Mouse (Mus musculus) midbrain, embryonic 14.5 days (tissue): Measurements from ENCODE around the gene Hipk3. TPM values are rescaled to one million over a fixed set of nuclear protein-coding genes. Genes with fewer than 3 reads are reported as not detected.

Source experiments
- ATAC-seq: fragments of 200-750 bp; cut with Nextera tagmentation; 2 replicates; pipeline ENCODE4 v1.8.0; 2017; ENCODE audit warnings: moderate number of reproducible peaks, moderate library complexity; ENCODE audit not compliant: low FRiP score, low TSS enrichment
- DNase-seq: peaks from one replicate; pipeline ENCODE4 v3.0.0-alpha.2; 2015
- H3K27ac ChIP-seq: fragments of 300-500 bp; sonication (generic); replicated peaks from 2 replicates; pipeline ENCODE4 v1.5.1; 2014; ENCODE audit warnings: mild to moderate bottlenecking, low read depth, low read length, moderate library complexity
- H3K27me3 ChIP-seq: fragments of 300-500 bp; sonication (generic); 2 replicates; pipeline ENCODE4 v1.6.1; 2014; ENCODE audit warnings: low read length, control low read depth, mixed read lengths; ENCODE audit not compliant: control insufficient read depth, insufficient read depth
- H3K36me3 ChIP-seq: fragments of 300-500 bp; sonication (generic); 2 replicates; pipeline ENCODE4 v1.6.1; 2014; ENCODE audit warnings: low read length, control low read depth; ENCODE audit not compliant: control insufficient read depth, insufficient read depth
- H3K4me1 ChIP-seq: fragments of 300-500 bp; sonication (generic); 2 replicates; pipeline ENCODE4 v1.6.1; 2014; ENCODE audit warnings: mild to moderate bottlenecking, antibody characterized with exemption, low read length, control low read depth; ENCODE audit not compliant: control insufficient read depth, insufficient read depth
- H3K4me2 ChIP-seq: fragments of 300-500 bp; sonication (generic); 2 replicates; pipeline ENCODE4 v1.6.1; 2014; ENCODE audit warnings: mild to moderate bottlenecking, low read length, moderate library complexity
- H3K4me3 ChIP-seq: fragments of 300-500 bp; sonication (generic); replicated peaks from 2 replicates; pipeline ENCODE4 v1.5.1; 2014; ENCODE audit warnings: low read depth, low read length
- H3K9ac ChIP-seq: fragments of 300-500 bp; sonication (generic); replicated peaks from 2 replicates; pipeline ENCODE4 v1.6.1; 2014; ENCODE audit warnings: mild to moderate bottlenecking, low read length, moderate library complexity
- H3K9me3 ChIP-seq: fragments of 300-500 bp; sonication (generic); 2 replicates; pipeline ENCODE4 v1.6.1; 2016; ENCODE audit warnings: low read length, control low read depth, mixed read lengths; ENCODE audit not compliant: control insufficient read depth
- WGBS: fragments of 180-500 bp; shearing (Covaris S2); extraction: QIAGEN DNeasy Blood & Tissue Kit; methylation state at CpG from one replicate; pipeline ENCODE4 v1.1.7; 2014; 5-methylcytosine and 5-hydroxymethylcytosine counted together
- polyA plus RNA-seq: library from polyadenylated mRNA; unstranded; fragments of >200 nt; fragmentation: Nextera tagmentation; extraction: Ambion mirVana; gene quantifications from 2 replicates; pipeline ENCODE4 v1.2.1, GENCODE M21; 2014

Gene Hipk3
- polyA plus RNA-seq, 1 experiment from 2014 or later, result 12.1 TPM

- Histone ChIP-seq H3K4me1 (peaks cover 14% of the 10 kb centered on the region), H3K36me3 (no peaks in the 10 kb centered on the region), H3K9me3 (no peaks in the 10 kb centered on the region), H3K9ac (no peak overlapping the region), H3K4me3 (no peak overlapping the region), H3K27ac (no peak overlapping the region), H3K4me2 (no peak overlapping the region), H3K27me3 (no peaks in the 10 kb centered on the region; the same call in 1 of the 2 replicates)
- WGBS, result 82% methylated on average over 3 of the region's 3 CpGs
- no peak for ATAC-seq
- DNase-seq, result no peak
These were observed 81.2 kb downstream of the Hipk3 start for GRCm38 (mm10) chr2:104413011-104413410.

- H3K4me1 ChIP-seq, result peaks cover 14% of the 10 kb centered on the region
- H3K36me3 ChIP-seq, result no peaks in the 10 kb centered on the region
- H3K27ac ChIP-seq, result no peak overlapping the region
- 38% methylated on average over 4 of the region's 4 CpGs for WGBS
- no peak overlapping the region for H3K9ac ChIP-seq
- H3K9me3 ChIP-seq, result no peaks in the 10 kb centered on the region
- DNase-seq (no peak), ATAC-seq (no peak)
- no peak overlapping the region for H3K4me3 ChIP-seq
- peaks cover 5% of the 10 kb centered on the region; the same call in 1 of the 2 replicates for H3K27me3 ChIP-seq
- no peak overlapping the region for H3K4me2 ChIP-seq
These were observed 81.8 kb downstream of the Hipk3 start for GRCm38 (mm10) chr2:104412496-104412895.

GRCm38 (mm10) chr2:104411806-104412205 lies 82.4 kb downstream of the Hipk3 start:
- DNase-seq (no peak), ATAC-seq (no peak)
- Histone ChIP-seq H3K9me3 (no peaks in the 10 kb centered on the region), H3K4me3 (no peak overlapping the region), H3K36me3 (no peaks in the 10 kb centered on the region), H3K27me3 (peaks cover 7% of the 10 kb centered on the region; the same call in 1 of the 2 replicates), H3K9ac (no peak overlapping the region), H3K27ac (no peak overlapping the region), H3K4me1 (peaks cover 14% of the 10 kb centered on the region), H3K4me2 (no peak overlapping the region)
- 93% methylated on average over 7 of the region's 7 CpGs for WGBS

- H3K36me3 ChIP-seq, result no peaks in the 10 kb centered on the region
- H3K27me3 ChIP-seq, result peaks cover 7% of the 10 kb centered on the region; the same call in 1 of the 2 replicates
- no peak for ATAC-seq
- H3K27ac ChIP-seq, result peak within 1 kb of the TSS; percentile 96
- 66% methylated on average over 4 of the region's 4 CpGs for WGBS
- peaks cover 14% of the 10 kb centered on the region for H3K4me1 ChIP-seq
- no peak for DNase-seq
- no peaks in the 10 kb centered on the region for H3K9me3 ChIP-seq
- peak within 1 kb of the TSS; percentile 96 for H3K9ac ChIP-seq
- peak within 1 kb of the TSS; percentile 76 for H3K4me2 ChIP-seq
- H3K4me3 ChIP-seq, result peak within 1 kb of the TSS; percentile 84
These were observed 83.2 kb downstream of the Hipk3 start, which contains the start of gene D430041D05Rik for GRCm38 (mm10) chr2:104410963-104411545. Gene D430041D05Rik (minus strand): TSS chr2:104411013.

GRCm38 (mm10) chr2:104409851-104410821 lies 84.1 kb downstream of the Hipk3 start:
- peak; percentile 91 for ATAC-seq
- Histone ChIP-seq H3K27ac (peak overlapping the region; percentile 96), H3K4me1 (peaks cover 14% of the 10 kb centered on the region), H3K9ac (peak overlapping the region; percentile 96), H3K4me3 (peak overlapping the region; percentile 84), H3K27me3 (peaks cover 7% of the 10 kb centered on the region; the same call in 1 of the 2 replicates), H3K36me3 (no peaks in the 10 kb centered on the region), H3K4me2 (peak overlapping the region; percentile 76), H3K9me3 (no peaks in the 10 kb centered on the region)
- WGBS, result under 1% methylated on average over 110 of the region's 111 CpGs
- peak; percentile 91 for DNase-seq

- no peaks in the 10 kb centered on the region for H3K36me3 ChIP-seq
- H3K4me2 ChIP-seq, result peak overlapping the region; percentile 76
- H3K9ac ChIP-seq, result no peak overlapping the region
- H3K27ac ChIP-seq, result no peak overlapping the region
- no peak for DNase-seq
- WGBS, result 74% methylated on average over 7 of the region's 7 CpGs
- peaks cover 7% of the 10 kb centered on the region; the same call in 1 of the 2 replicates for H3K27me3 ChIP-seq
- no peaks in the 10 kb centered on the region for H3K9me3 ChIP-seq
- no peak for ATAC-seq
- peaks cover 14% of the 10 kb centered on the region for H3K4me1 ChIP-seq
- H3K4me3 ChIP-seq, result peak overlapping the region; percentile 84
These were observed 85.9 kb downstream of the Hipk3 start for GRCm38 (mm10) chr2:104408351-104408750.

GRCm38 (mm10) chr2:104407913-104408312 lies 86.3 kb downstream of the Hipk3 start:
- no peak overlapping the region for H3K9ac ChIP-seq
- 78% methylated on average over 4 of the region's 4 CpGs for WGBS
- no peak for ATAC-seq

GRCm38 (mm10) chr2:104404036-104404435 lies 90.2 kb downstream of the Hipk3 start:
- DNase-seq, result no peak
- no peak overlapping the region for H3K4me2 ChIP-seq
- no peaks in the 10 kb centered on the region for H3K36me3 ChIP-seq
- H3K27me3 ChIP-seq, result 0 out of 2 replicates have a peak, but pooled peaks cover 7% of the 10 kb centered on the region
- no peaks in the 10 kb centered on the region for H3K9me3 ChIP-seq
- no peak overlapping the region for H3K4me3 ChIP-seq
- no peak overlapping the region for H3K9ac ChIP-seq
- H3K4me1 ChIP-seq, result peaks cover 9% of the 10 kb centered on the region
- H3K27ac ChIP-seq, result no peak overlapping the region
- WGBS, result 89% methylated on average over 6 of the region's 6 CpGs
- ATAC-seq, result no peak

More at GRCm38 (mm10) chr2:104407913-104408312, 86.3 kb downstream of the Hipk3 start:
- Histone ChIP-seq H3K27ac (no peak overlapping the region), H3K4me1 (peaks cover 14% of the 10 kb centered on the region), H3K4me2 (peak overlapping the region; percentile 76), H3K27me3 (peaks cover 7% of the 10 kb centered on the region; the same call in 1 of the 2 replicates), H3K36me3 (no peaks in the 10 kb centered on the region), H3K4me3 (no peak overlapping the region), H3K9me3 (no peaks in the 10 kb centered on the region)
- no peak for DNase-seq
